Mouse (Mus musculus) testis, adult 2 months (tissue): ENCODE results near the gene Ado. TPM values are rescaled to one million over a fixed set of nuclear protein-coding genes. Genes with fewer than 3 reads are reported as not detected.

Experiments used
- H3K27ac ChIP-seq: fragments of 200-500 bp; 2 replicates; pipeline ENCODE4 v1.5.1; 2012; ENCODE audit warnings: low read depth, low read length; ENCODE audit not compliant: control insufficient read depth, insufficient read depth
- H3K27me3 ChIP-seq: fragments of 200-500 bp; 2 replicates; pipeline ENCODE4 v1.6.1; 2012; ENCODE audit warnings: mild to moderate bottlenecking, low read length, moderate library complexity; ENCODE audit not compliant: control insufficient read depth, insufficient read depth
- H3K36me3 ChIP-seq: fragments of 200-500 bp; 2 replicates; pipeline ENCODE4 v1.6.1; 2012; ENCODE audit warnings: mild to moderate bottlenecking, low read length; ENCODE audit not compliant: control insufficient read depth, insufficient read depth
- H3K4me1 ChIP-seq: fragments of 200-500 bp; 2 replicates; pipeline ENCODE4 v1.6.1; 2012; ENCODE audit warnings: low read length; ENCODE audit not compliant: control insufficient read depth, insufficient read depth
- H3K4me3 ChIP-seq: fragments of 200-500 bp; 2 replicates; pipeline ENCODE4 v1.5.1; 2012; ENCODE audit warnings: low read depth, mild to moderate bottlenecking, low read length, moderate library complexity, mixed read lengths; ENCODE audit not compliant: control insufficient read depth
- CTCF ChIP-seq: fragments of 200-500 bp; IDR thresholded peaks from 2 replicates; pipeline ENCODE4 v1.5.1; 2012; ENCODE audit warnings: low read depth, mild to moderate bottlenecking, inconsistent platforms, low read length, moderate library complexity; ENCODE audit not compliant: control insufficient read depth, insufficient read depth, insufficient replicate concordance
- POLR2A ChIP-seq: fragments of 200-500 bp; IDR thresholded peaks from 2 replicates; pipeline ENCODE4 v1.6.1; 2012; ENCODE audit warnings: low read depth, mild to moderate bottlenecking, inconsistent platforms, low read length, moderate library complexity; ENCODE audit not compliant: control insufficient read depth
- polyA plus RNA-seq: library from polyadenylated mRNA; depleted of rRNA; stranded (reverse); fragments of >200 nt; gene quantifications from 2 replicates; pipeline ENCODE4 v1.2.3, GENCODE M21; 2012

Ado gene
- polyA plus RNA-seq, 1 experiment = 10.1 TPM

- H3K27me3 ChIP-seq = no peaks in the 10 kb centered on the region
- H3K4me1 ChIP-seq = peaks cover 3% of the 10 kb centered on the region
- H3K27ac ChIP-seq = no peak overlapping the region
- H3K4me3 ChIP-seq = no peak overlapping the region
- TF ChIP-seq POLR2A (no peak), CTCF (no peak)
- H3K36me3 ChIP-seq = no peaks in the 10 kb centered on the region
Measured at GRCm38 (mm10) chr10:67529769-67530168, 19.0 kb downstream of the Ado start.

- Histone ChIP-seq H3K27ac (no peak overlapping the region), H3K4me3 (no peak overlapping the region), H3K4me1 (no peaks in the 10 kb centered on the region), H3K36me3 (no peaks in the 10 kb centered on the region), H3K27me3 (no peaks in the 10 kb centered on the region)
- TF ChIP-seq POLR2A (no peak), CTCF (no peak)
Measured at GRCm38 (mm10) chr10:67526435-67526834, 22.3 kb downstream of the Ado start.

- Histone ChIP-seq H3K36me3 (no peaks in the 10 kb centered on the region), H3K4me1 (no peaks in the 10 kb centered on the region), H3K27me3 (no peaks in the 10 kb centered on the region), H3K4me3 (no peak overlapping the region), H3K27ac (no peak overlapping the region)
- TF ChIP-seq CTCF (no peak), POLR2A (no peak)
Measured at GRCm38 (mm10) chr10:67524694-67525093, 24.1 kb downstream of the Ado start.

GRCm38 (mm10) chr10:67524130-67524529, 24.6 kb downstream of the Ado start:
- H3K27me3 ChIP-seq = no peaks in the 10 kb centered on the region
- H3K27ac ChIP-seq = no peak overlapping the region
- no peak for TF ChIP-seq CTCF
- no peak for TF ChIP-seq POLR2A
- no peaks in the 10 kb centered on the region for H3K36me3 ChIP-seq
- no peaks in the 10 kb centered on the region for H3K4me1 ChIP-seq
- no peak overlapping the region for H3K4me3 ChIP-seq

- no peak for TF ChIP-seq CTCF
- no peak for TF ChIP-seq POLR2A
- Histone ChIP-seq H3K4me1 (no peaks in the 10 kb centered on the region), H3K36me3 (no peaks in the 10 kb centered on the region), H3K27me3 (no peaks in the 10 kb centered on the region), H3K27ac (no peak overlapping the region), H3K4me3 (no peak overlapping the region)
Measured at GRCm38 (mm10) chr10:67518733-67519132, 30.0 kb downstream of the Ado start.

- Histone ChIP-seq H3K27ac (no peak overlapping the region), H3K4me3 (peak overlapping the region; percentile 80), H3K27me3 (no peaks in the 10 kb centered on the region), H3K4me1 (peaks cover 3% of the 10 kb centered on the region), H3K36me3 (no peaks in the 10 kb centered on the region)
- TF ChIP-seq CTCF = no peak
- no peak for TF ChIP-seq POLR2A
Measured at GRCm38 (mm10) chr10:67512871-67513270, 35.9 kb downstream of the Ado start.

- Histone ChIP-seq H3K27me3 (no peaks in the 10 kb centered on the region), H3K4me3 (peak overlapping the region; percentile 80), H3K27ac (no peak overlapping the region), H3K36me3 (no peaks in the 10 kb centered on the region), H3K4me1 (peaks cover 3% of the 10 kb centered on the region)
- TF ChIP-seq POLR2A (no peak), CTCF (no peak)
Measured at GRCm38 (mm10) chr10:67512211-67512610, 36.5 kb downstream of the Ado start.

GRCm38 (mm10) chr10:67505248-67505647, 43.5 kb downstream of the Ado start:
- no peak overlapping the region for H3K27ac ChIP-seq
- TF ChIP-seq CTCF (no peak), POLR2A (no peak)
- H3K4me1 ChIP-seq = no peaks in the 10 kb centered on the region
- H3K36me3 ChIP-seq = no peaks in the 10 kb centered on the region
- H3K27me3 ChIP-seq = no peaks in the 10 kb centered on the region
- H3K4me3 ChIP-seq = no peak overlapping the region
